Mouse (Mus musculus): ENCODE data around the gene D17H6S53E.

Gene D17H6S53E

GRCm38 (mm10) chr17:35162121-35162520, 35.9 kb downstream of the D17H6S53E start:
- no peak for DNase-seq (ENCODE audit: low read depth)

- DNase-seq (ENCODE audit: low read depth) = no peak
These were observed 36.6 kb downstream of the D17H6S53E start for GRCm38 (mm10) chr17:35162730-35163129.

GRCm38 (mm10) chr17:35163326-35164081, 37.3 kb downstream of the D17H6S53E start:
- no peak for DNase-seq (ENCODE audit: low read depth)

- DNase-seq (ENCODE audit: low read depth) = no peak
These were observed 38.0 kb downstream of the D17H6S53E start for GRCm38 (mm10) chr17:35164218-35164567.

GRCm38 (mm10) chr17:35164568-35165450, 38.6 kb downstream of the D17H6S53E start, which contains the start of gene Prrc2a:
TSS of gene Prrc2a (minus strand) at chr17:35164897.
- DNase-seq (ENCODE audit: low read depth) = peak; percentile 97

- no peak for DNase-seq (ENCODE audit: low read depth)
These were observed 39.4 kb downstream of the D17H6S53E start for GRCm38 (mm10) chr17:35165451-35166155.

- peak; percentile 85 for DNase-seq (ENCODE audit: low read depth)
These were observed 40.3 kb downstream of the D17H6S53E start for GRCm38 (mm10) chr17:35166352-35167035.

GRCm38 (mm10) chr17:35167794-35168193, 41.6 kb downstream of the D17H6S53E start:
- DNase-seq (ENCODE audit: low read depth) = no peak

- DNase-seq (ENCODE audit: low read depth) = peak; percentile 64
These were observed 42.5 kb downstream of the D17H6S53E start for GRCm38 (mm10) chr17:35168541-35169207.

- no peak for DNase-seq (ENCODE audit: low read depth)
These were observed 46.5 kb downstream of the D17H6S53E start for GRCm38 (mm10) chr17:35172445-35173234.

GRCm38 (mm10) chr17:35173329-35173728, 47.2 kb downstream of the D17H6S53E start:
- no peak for DNase-seq (ENCODE audit: low read depth)

GRCm38 (mm10) chr17:35174201-35174977, 48.2 kb downstream of the D17H6S53E start:
- DNase-seq (ENCODE audit: low read depth) = no peak

- no peak for DNase-seq (ENCODE audit: low read depth)
These were observed 49.2 kb downstream of the D17H6S53E start for GRCm38 (mm10) chr17:35175382-35175781.

- DNase-seq (ENCODE audit: low read depth) = no peak
These were observed 49.8 kb downstream of the D17H6S53E start, which contains the start of gene Aif1 for GRCm38 (mm10) chr17:35175968-35176367. TSS of gene Aif1 (minus strand) at chr17:35176068.

Data from c-Kit-positive CD71-positive TER-119-negative erythroid progenitor cells, embryonic 14.5 days (primary cell).